Mouse (Mus musculus): ENCODE measurements around the gene Lrch3.
"Not testable (repeated sequence)": the region's sequence is repeated elsewhere in the genome, so short reads cannot be mapped to it uniquely, and the experiment has no call there.

Lrch3 gene

GRCm38 (mm10) chr16:33005216-33005615 lies 91.3 kb downstream of the Lrch3 start:
- DNase-seq = peak; percentile 37

- peak; percentile 40 for DNase-seq
Measured at GRCm38 (mm10) chr16:33006888-33007287, 93.0 kb downstream of the Lrch3 start.

GRCm38 (mm10) chr16:33007436-33007835 lies 93.5 kb downstream of the Lrch3 start:
- no peak for DNase-seq

GRCm38 (mm10) chr16:33010166-33010565 lies 96.3 kb downstream of the Lrch3 start:
- DNase-seq = no peak

GRCm38 (mm10) chr16:33013801-33014200 lies 99.9 kb downstream of the Lrch3 start:
- no peak for DNase-seq

- peak; percentile 68 for DNase-seq
Measured at GRCm38 (mm10) chr16:33014921-33015320, 101.0 kb downstream of the Lrch3 start.

GRCm38 (mm10) chr16:33015396-33015907 lies 101.6 kb downstream of the Lrch3 start:
- DNase-seq = no peak

- no peak for DNase-seq
Measured at GRCm38 (mm10) chr16:33015986-33016385, 102.1 kb downstream of the Lrch3 start.

GRCm38 (mm10) chr16:33017677-33018349 lies 103.9 kb downstream of the Lrch3 start:
- no peak for DNase-seq

- DNase-seq = no peak
Measured at GRCm38 (mm10) chr16:33019117-33019770, 105.3 kb downstream of the Lrch3 start.

- no peak for DNase-seq
Measured at GRCm38 (mm10) chr16:33021381-33021780, 107.5 kb downstream of the Lrch3 start.

- peak; percentile 63 for DNase-seq
Measured at GRCm38 (mm10) chr16:33023750-33024149, 109.8 kb downstream of the Lrch3 start.

- DNase-seq = no peak
Measured at GRCm38 (mm10) chr16:33024456-33025104, 110.7 kb downstream of the Lrch3 start.

GRCm38 (mm10) chr16:33026357-33026756 lies 112.5 kb downstream of the Lrch3 start:
- DNase-seq = no peak

GRCm38 (mm10) chr16:33036006-33036405 lies 122.1 kb downstream of the Lrch3 start:
- no peak for DNase-seq

GRCm38 (mm10) chr16:33042682-33043081 lies 128.8 kb downstream of the Lrch3 start:
- no peak for DNase-seq

GRCm38 (mm10) chr16:33043268-33043667 lies 129.4 kb downstream of the Lrch3 start:
- DNase-seq = no peak

GRCm38 (mm10) chr16:33048004-33048403 lies 134.1 kb downstream of the Lrch3 start:
- DNase-seq = no peak

GRCm38 (mm10) chr16:33048686-33049085 lies 134.8 kb downstream of the Lrch3 start:
- no peak for DNase-seq

GRCm38 (mm10) chr16:33049809-33050208 lies 135.9 kb downstream of the Lrch3 start:
- no peak for DNase-seq

- DNase-seq = no peak
Measured at GRCm38 (mm10) chr16:33053141-33053540, 139.2 kb downstream of the Lrch3 start.

GRCm38 (mm10) chr16:33054927-33055326 lies 141.0 kb downstream of the Lrch3 start:
- DNase-seq = not testable (repeated sequence)

GRCm38 (mm10) chr16:33055655-33056054 lies 141.8 kb downstream of the Lrch3 start:
- DNase-seq = no peak
